Mouse (Mus musculus): Measurements from ENCODE around the gene Bpifb5. TPM values are rescaled to one million over a fixed set of nuclear protein-coding genes. Genes with fewer than 3 reads are reported as not detected.
"Not testable (repeated sequence)": the region's sequence is repeated elsewhere in the genome, so short reads cannot be mapped to it uniquely, and the experiment has no call there.

The Bpifb5 gene
- total and polyA plus RNA-seq, 2 experiments from 2014 or later, result 0.34 TPM; not detected in 1

- no peak for TF ChIP-seq CTCF (IDR thresholded peaks at IDR 0.05; ENCODE audit: low read depth)
- no peak overlapping the region for H3K27ac ChIP-seq
- ATAC-seq (no peak), DNase-seq (ENCODE audit: low spot score) (no peak)
- WGBS, result 79% methylated on average over 4 of the region's 4 CpGs
- H3K9ac ChIP-seq (replicated peaks; ENCODE audit: low read length), result no peak overlapping the region
- no peaks in the 10 kb centered on the region for H3K4me1 ChIP-seq (ENCODE audit: insufficient read depth, low read length)
- H3K27me3 ChIP-seq (ENCODE audit: insufficient read depth, low read length), result no peaks in the 10 kb centered on the region
- H3K4me2 ChIP-seq (ENCODE audit: low read depth, low read length), result no peak overlapping the region
- H3K9me3 ChIP-seq (ENCODE audit: low read length), result no peaks in the 10 kb centered on the region
- no peak overlapping the region for H3K4me3 ChIP-seq (ENCODE audit: low read length)
- H3K36me3 ChIP-seq (ENCODE audit: insufficient read depth, low read length), result no peaks in the 10 kb centered on the region
These were observed 32.2 kb downstream of the Bpifb5 start for GRCm38 (mm10) chr2:154255770-154256169.

GRCm38 (mm10) chr2:154257554-154257953 lies 34.0 kb downstream of the Bpifb5 start, which contains the start of gene Bpifb9a:
Gene Bpifb9a (plus strand): TSS chr2:154257854.
- not testable (repeated sequence) for DNase-seq (ENCODE audit: low spot score); H3K27ac ChIP-seq; H3K4me1 ChIP-seq (ENCODE audit: insufficient read depth, low read length); ATAC-seq; H3K9ac ChIP-seq (replicated peaks; ENCODE audit: low read length); H3K4me3 ChIP-seq (ENCODE audit: low read length); H3K4me2 ChIP-seq (ENCODE audit: low read depth, low read length); H3K36me3 ChIP-seq (ENCODE audit: insufficient read depth, low read length); H3K9me3 ChIP-seq (ENCODE audit: low read length); H3K27me3 ChIP-seq (ENCODE audit: insufficient read depth, low read length)
- 81% methylated on average over 5 of the region's 5 CpGs for WGBS

- WGBS, result 73% methylated on average over 2 of the region's 3 CpGs
- DNase-seq (ENCODE audit: low spot score); H3K9me3 ChIP-seq (ENCODE audit: low read length); H3K36me3 ChIP-seq (ENCODE audit: insufficient read depth, low read length); H3K27ac ChIP-seq; H3K27me3 ChIP-seq (ENCODE audit: insufficient read depth, low read length); ATAC-seq; H3K4me3 ChIP-seq (ENCODE audit: low read length); H3K9ac ChIP-seq (replicated peaks; ENCODE audit: low read length); H3K4me1 ChIP-seq (ENCODE audit: insufficient read depth, low read length); H3K4me2 ChIP-seq (ENCODE audit: low read depth, low read length): not testable (repeated sequence)
These were observed 40.9 kb downstream of the Bpifb5 start for GRCm38 (mm10) chr2:154264397-154264796.

Other genes with a start within 250 kb of the Bpifb5 start
- gene Bpifa6, start 248.8 kb upstream of the Bpifb5 start, total RNA-seq (2014; rRNA removed), result not detected in 2 replicates
- not detected in 2 replicates for gene Bpifa6, start 248.8 kb upstream of the Bpifb5 start, polyA plus RNA-seq (2015; fragmentation: Nextera tagmentation; extraction: Ambion mirVana)
- gene Bpifa2, start 215.5 kb upstream of the Bpifb5 start, total RNA-seq (2014; rRNA removed), result 0.86 TPM in 1 of 2 replicates, not detected in the other
- not detected in 2 replicates for gene Bpifa2, start 215.5 kb upstream of the Bpifb5 start, polyA plus RNA-seq (2015; fragmentation: Nextera tagmentation; extraction: Ambion mirVana)
- gene Bpifa3, start 93.4 kb upstream of the Bpifb5 start, total RNA-seq (2014; rRNA removed), result not detected in 2 replicates
- gene Bpifa3, start 93.4 kb upstream of the Bpifb5 start, polyA plus RNA-seq (2015; fragmentation: Nextera tagmentation; extraction: Ambion mirVana), result not detected in 2 replicates
- gene Bpifa1, start 80.9 kb upstream of the Bpifb5 start, total RNA-seq (2014; rRNA removed), result 3.4 TPM in 1 of 2 replicates, not detected in the other
- gene Bpifa1, start 80.9 kb upstream of the Bpifb5 start, polyA plus RNA-seq (2015; fragmentation: Nextera tagmentation; extraction: Ambion mirVana), result 0.54 and 0.86 TPM in 2 replicates
- not detected in 2 replicates for gene Bpifa5, start 61.1 kb upstream of the Bpifb5 start, total RNA-seq (2014; rRNA removed)
- 0.16 TPM in 1 of 2 replicates, not detected in the other for gene Bpifa5, start 61.1 kb upstream of the Bpifb5 start, polyA plus RNA-seq (2015; fragmentation: Nextera tagmentation; extraction: Ambion mirVana)
- gene Bpifb1, start 32.9 kb upstream of the Bpifb5 start, total RNA-seq (2014; rRNA removed), result 0.10 TPM in 1 of 2 replicates, not detected in the other
- gene Bpifb1, start 32.9 kb upstream of the Bpifb5 start, polyA plus RNA-seq (2015; fragmentation: Nextera tagmentation; extraction: Ambion mirVana), result 0.26 and 0.35 TPM in 2 replicates
- not detected in 2 replicates for gene Bpifb9a, start 34.1 kb downstream of the Bpifb5 start, total RNA-seq (2014; rRNA removed)
- 0.44 TPM in 1 of 2 replicates, not detected in the other for gene Bpifb9a, start 34.1 kb downstream of the Bpifb5 start, polyA plus RNA-seq (2015; fragmentation: Nextera tagmentation; extraction: Ambion mirVana)
- 0.11 and 0.68 TPM in 2 replicates for gene Bpifb9b, start 83.5 kb downstream of the Bpifb5 start, total RNA-seq (2014; rRNA removed)
- 0.16 and 0.29 TPM in 2 replicates for gene Bpifb9b, start 83.5 kb downstream of the Bpifb5 start, polyA plus RNA-seq (2015; fragmentation: Nextera tagmentation; extraction: Ambion mirVana)
- 9.6 and 13.2 TPM in 2 replicates for gene Cdk5rap1, start 149.3 kb downstream of the Bpifb5 start, total RNA-seq (2014; rRNA removed)
- 5.0 and 6.6 TPM in 2 replicates for gene Cdk5rap1, start 149.3 kb downstream of the Bpifb5 start, polyA plus RNA-seq (2015; fragmentation: Nextera tagmentation; extraction: Ambion mirVana)
- gene Snta1, start 184.4 kb downstream of the Bpifb5 start, total RNA-seq (2014; rRNA removed), result 40.4 and 41.1 TPM in 2 replicates
- gene Snta1, start 184.4 kb downstream of the Bpifb5 start, polyA plus RNA-seq (2015; fragmentation: Nextera tagmentation; extraction: Ambion mirVana), result 20.0 and 20.1 TPM in 2 replicates
- gene Cbfa2t2, start 212.7 kb downstream of the Bpifb5 start, total RNA-seq (2014; rRNA removed), result 48.3 and 51.7 TPM in 2 replicates
- gene Cbfa2t2, start 212.7 kb downstream of the Bpifb5 start, polyA plus RNA-seq (2015; fragmentation: Nextera tagmentation; extraction: Ambion mirVana), result 31.6 and 33.4 TPM in 2 replicates